Mouse (Mus musculus): ENCODE data around the gene F7.

GRCm38 (mm10) chr8:13077542-13077941 lies 51.7 kb downstream of the F7 start:
- TF ChIP-seq MAZ (IDR thresholded peaks at IDR 0.05; ENCODE audit: low read depth, low read length) (no peak), GATA1 (IDR thresholded peaks at IDR 0.05; ENCODE audit: low read depth, low read length) (no peak), NRF1 (IDR thresholded peaks at IDR 0.05; ENCODE audit: insufficient read depth, low read depth, low read length, poor library complexity, severe bottlenecking) (no peak), POLR2A (IDR thresholded peaks at IDR 0.05; ENCODE audit: control insufficient read depth in 1 of 2, insufficient read depth in 1 of 2, low read depth in 1 of 2, low read length in 2 of 2, poor library complexity in 1 of 2) (no peak)

Measured in MEL (cell line).